Mouse (Mus musculus) myocyte (in vitro differentiated cells): ENCODE measurements at regions not wholly inside any gene's neighbourhood (a gene's known extent, or its start where the extent isn't known, plus 50 kb on each side); places are given as distances from the start of the nearest gene placed in this dataset.

Experiments used
- CEBPB ChIP-seq: IDR thresholded peaks from 2 replicates; pipeline ENCODE4 v1.6.1; 2011; ENCODE audit warnings: mild to moderate bottlenecking, moderate library complexity; ENCODE audit not compliant: poor library complexity, insufficient read depth, severe bottlenecking
- E2F4 ChIP-seq: IDR thresholded peaks from one replicate; pipeline ENCODE4 v1.6.1; 2011; ENCODE audit warnings: mild to moderate bottlenecking, control low read depth, moderate library complexity; ENCODE audit not compliant: insufficient read depth
- MAX ChIP-seq: IDR thresholded peaks from one replicate; pipeline ENCODE4 v1.6.1; 2011; ENCODE audit warnings: low read depth, mild to moderate bottlenecking, control low read depth
- MYOD1 ChIP-seq, 3 experiments: IDR thresholded peaks; one replicate each; pipeline ENCODE4 v1.6.1; 2011; ENCODE audit warnings: control low read depth in 2 of 3, low read depth in 2 of 3, mild to moderate bottlenecking in 2 of 3, moderate library complexity in 1 of 3; ENCODE audit not compliant: insufficient read length in 2 of 3, control insufficient read depth in 1 of 3
- POLR2A ChIP-seq: IDR thresholded peaks from one replicate; pipeline ENCODE4 v1.6.1; 2011; ENCODE audit warnings: low read depth, mild to moderate bottlenecking, control low read depth, moderate library complexity; ENCODE audit not compliant: insufficient read length
- POLR2AphosphoS2 ChIP-seq: IDR thresholded peaks from one replicate; pipeline ENCODE4 v1.6.1; 2011; ENCODE audit warnings: low read depth, control low read depth; ENCODE audit not compliant: insufficient read length
- REST ChIP-seq: IDR thresholded peaks from one replicate; pipeline ENCODE4 v1.6.1; 2011; ENCODE audit warnings: mild to moderate bottlenecking, control low read depth, moderate library complexity; ENCODE audit not compliant: insufficient read depth, insufficient read length
- SRF ChIP-seq: IDR thresholded peaks from one replicate; pipeline ENCODE4 v1.6.1; 2011; ENCODE audit warnings: low read depth; ENCODE audit not compliant: control insufficient read depth, insufficient read length
- USF1 ChIP-seq: IDR thresholded peaks from one replicate; pipeline ENCODE4 v1.6.1; 2011; ENCODE audit warnings: low read depth, mild to moderate bottlenecking, control low read depth, moderate library complexity

DNA sequence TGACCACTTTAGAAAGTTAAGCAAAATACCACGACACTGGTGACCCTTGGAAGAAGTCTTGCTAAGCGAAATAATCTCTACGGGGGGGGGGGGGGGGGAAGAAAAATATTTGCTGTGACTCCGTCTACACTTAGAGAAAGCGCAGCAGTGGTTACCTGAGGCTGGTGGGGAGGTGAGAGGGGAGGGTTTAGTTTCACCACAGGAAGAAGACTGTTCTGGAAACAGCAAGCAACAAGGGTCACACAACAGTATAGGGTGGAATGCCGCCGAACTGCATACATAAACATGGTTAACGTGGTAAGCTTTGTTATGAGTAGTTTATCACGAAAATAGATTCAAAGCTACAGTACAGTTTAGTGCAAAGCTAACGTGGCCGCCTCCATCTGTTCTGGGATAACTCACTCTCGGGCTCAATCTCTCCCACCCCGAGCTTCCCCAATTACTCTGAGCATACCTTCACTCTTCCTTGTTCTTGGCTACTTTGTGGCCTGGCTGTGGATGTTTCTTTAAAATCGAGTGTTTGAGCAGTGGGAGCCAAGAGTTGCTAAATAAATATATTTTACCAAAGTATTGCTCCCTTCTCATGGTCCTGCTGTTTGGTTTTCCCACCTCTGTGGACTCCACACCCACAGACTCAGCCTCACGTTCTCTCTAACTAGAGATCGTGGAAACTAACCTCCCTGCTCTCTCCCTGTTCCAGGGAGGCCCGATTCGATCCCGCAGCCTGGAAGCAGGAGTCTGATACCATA lies 59.1 kb upstream of the Ptpn13 start:
- TF ChIP-seq POLR2A (no peak), E2F4 (no peak), POLR2AphosphoS2 (no peak), MAX (no peak), USF1 (no peak), SRF (no peak), CEBPB (no peak), MYOD1 (IDR thresholded peaks at IDR 0.05; ENCODE audit: control insufficient read depth in 1 of 3, insufficient read length in 2 of 3, low read depth in 2 of 3) (no peak), REST (no peak)
